9 mouse cellular contexts compared by ENCODE assay signal in the genomic region with DNA sequence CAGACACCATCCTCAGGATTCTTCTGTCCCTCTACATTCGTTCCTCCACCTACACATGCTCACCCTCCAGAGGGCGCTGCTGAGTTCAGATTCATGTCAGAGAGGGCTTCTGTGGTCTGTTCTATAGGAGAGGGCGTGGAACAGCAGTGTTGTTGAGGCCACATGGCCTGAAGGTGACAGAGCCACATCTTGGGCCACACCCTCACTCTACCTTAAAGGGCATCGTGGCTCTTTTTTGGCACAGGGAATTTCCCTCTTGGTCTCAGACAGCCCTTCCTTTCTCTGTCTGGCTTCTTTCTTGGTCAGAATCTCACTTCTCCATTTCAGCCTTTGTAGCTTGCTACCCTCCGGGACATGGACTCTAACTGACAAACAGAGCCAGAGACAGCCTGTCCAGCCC. TPM values are rescaled to one million over a fixed set of nuclear protein-coding genes. Genes with fewer than 3 reads are reported as not detected.
A peak's percentile ranks its signal among the peaks of the same experiment; 100 is the strongest.
DNase-seq lines count a peak whose midpoint lies in the region; ATAC-seq and TF ChIP-seq lines count a peak whose summit lies in the region.
"Had no signal": no experiment of that assay in that cellular context is flagged by ENCODE, and none has a peak within 500 bp of the region (broad histone marks: within the 10 kb centered on the region; RNA-seq: fewer than 3 reads in every experiment).

No protein-coding gene starts in this region.

- DNase-seq in midbrain, postnatal 0 days (ENCODE audit: low spot score): peak; percentile 43
- DNase-seq in c-Kit-positive CD71-negative TER-119-negative erythroid progenitor cells, embryonic 14.5 days (ENCODE audit: low read depth): peak; percentile 88
- peak; percentile 48 for DNase-seq in forebrain, postnatal 0 days
- DNase-seq in limb, embryonic 10.5 days (ENCODE audit: low spot score): peak; percentile 65
- peak; percentile 62 to 83 for DNase-seq in monocyte, adult 2 months (ENCODE audit: low read depth in 1 of 2, low spot score in 2 of 2)
- peak; percentile 92 for DNase-seq in thymus, adult 2 months

- H3K36me3 ChIP-seq in midbrain, postnatal 0 days (ENCODE audit: insufficient read depth, low read length): no peaks in the 10 kb centered on the region
- H3K36me3 ChIP-seq in midbrain, embryonic 16.5 days (ENCODE audit: control insufficient read depth, insufficient read depth, low read length): no peaks in the 10 kb centered on the region
- no peaks in the 10 kb centered on the region for H3K36me3 ChIP-seq in forebrain, postnatal 0 days (ENCODE audit: insufficient read depth)
- no peaks in the 10 kb centered on the region for H3K36me3 ChIP-seq in intestine, embryonic 15.5 days
- H3K36me3 ChIP-seq in limb, embryonic 10.5 days: no peaks in the 10 kb centered on the region
- H3K36me3 ChIP-seq in thymus, adult 2 months (ENCODE audit: control insufficient read depth, insufficient read depth, low read length): no peaks in the 10 kb centered on the region
- H3K36me3 ChIP-seq: embryonic facial prominence, embryonic 15.5 days had no signal

- no peak for ATAC-seq in midbrain, postnatal 0 days (ENCODE audit: low FRiP score)
- ATAC-seq in midbrain, embryonic 16.5 days: no peak
- no peak for ATAC-seq in forebrain, postnatal 0 days
- ATAC-seq in intestine, embryonic 15.5 days: peak; percentile 48; the same call in 1 of the 2 replicates

- H3K27me3 ChIP-seq in midbrain, postnatal 0 days (ENCODE audit: insufficient read depth, low read length): no peaks in the 10 kb centered on the region
- H3K27me3 ChIP-seq in midbrain, embryonic 16.5 days (ENCODE audit: control insufficient read depth, insufficient read depth, low read depth, low read length): no peaks in the 10 kb centered on the region
- H3K27me3 ChIP-seq in forebrain, postnatal 0 days (ENCODE audit: insufficient read depth, low read length): no peaks in the 10 kb centered on the region
- H3K27me3 ChIP-seq in intestine, embryonic 15.5 days (replicated peaks): no peaks in the 10 kb centered on the region
- H3K27me3 ChIP-seq in limb, embryonic 10.5 days (ENCODE audit: low read depth, poor library complexity, severe bottlenecking): no peaks in the 10 kb centered on the region
- H3K27me3 ChIP-seq in thymus, adult 2 months (ENCODE audit: control insufficient read depth, insufficient read depth, low read length): no peaks in the 10 kb centered on the region
- H3K27me3 ChIP-seq: embryonic facial prominence, embryonic 15.5 days had no signal

- no peak overlapping the region for H3K27ac ChIP-seq in midbrain, postnatal 0 days (ENCODE audit: low read depth, low read length)
- no peak overlapping the region for H3K27ac ChIP-seq in midbrain, embryonic 16.5 days (ENCODE audit: low read length)
- 0 out of 2 replicates have a peak overlapping the region, but pooled peaks have one; percentile 15 for H3K27ac ChIP-seq in forebrain, postnatal 0 days (ENCODE audit: low read depth, low read length)
- no peak overlapping the region for H3K27ac ChIP-seq in intestine, embryonic 15.5 days
- H3K27ac ChIP-seq in limb, embryonic 10.5 days: no peak overlapping the region
- peak overlapping the region; percentile 13; the same call in 1 of the 2 replicates for H3K27ac ChIP-seq in thymus, adult 2 months (ENCODE audit: control insufficient read depth, insufficient read depth, low read length)
- H3K27ac ChIP-seq: embryonic facial prominence, embryonic 15.5 days had no signal

- peak; percentile 70 for TF ChIP-seq CTCF in midbrain, postnatal 0 days (IDR thresholded peaks at IDR 0.05)
- peak; percentile 71 for TF ChIP-seq CTCF in forebrain, postnatal 0 days (IDR thresholded peaks at IDR 0.05; ENCODE audit: low read depth)
- peak; percentile 71; the same call in 1 of the 2 replicates for TF ChIP-seq CTCF in thymus, adult 2 months (IDR thresholded peaks at IDR 0.05; ENCODE audit: borderline replicate concordance, control insufficient read depth, extremely low read depth, insufficient read depth, low read length, poor library complexity)

- 55% methylated on average over 5 of the region's 5 CpGs for WGBS in midbrain, postnatal 0 days
- 42% methylated on average over 5 of the region's 5 CpGs for WGBS in midbrain, embryonic 16.5 days
- 54% methylated on average over 5 of the region's 5 CpGs for WGBS in forebrain, postnatal 0 days
- WGBS in intestine, embryonic 15.5 days: 38% methylated on average over 5 of the region's 5 CpGs
- WGBS in limb, embryonic 10.5 days: 44% methylated on average over 5 of the region's 5 CpGs
- WGBS in thymus, adult 2 months: 9% methylated on average over 5 of the region's 5 CpGs

- TF ChIP-seq POLR2A in thymus, adult 2 months (IDR thresholded peaks at IDR 0.05; ENCODE audit: control insufficient read depth, extremely low read depth, insufficient read depth, low read length, poor library complexity): no peak

- no peaks in the 10 kb centered on the region for H3K9me3 ChIP-seq in midbrain, postnatal 0 days (ENCODE audit: low read length)
- H3K9me3 ChIP-seq in midbrain, embryonic 16.5 days (replicated peaks; ENCODE audit: control insufficient read depth, low read length, poor library complexity, severe bottlenecking): no peaks in the 10 kb centered on the region
- H3K9me3 ChIP-seq in forebrain, postnatal 0 days (ENCODE audit: low read length): no peaks in the 10 kb centered on the region
- H3K9me3 ChIP-seq in intestine, embryonic 15.5 days: no peaks in the 10 kb centered on the region
- no peaks in the 10 kb centered on the region for H3K9me3 ChIP-seq in limb, embryonic 10.5 days (replicated peaks)
- H3K9me3 ChIP-seq: embryonic facial prominence, embryonic 15.5 days had no signal

- H3K9ac ChIP-seq in midbrain, postnatal 0 days (replicated peaks; ENCODE audit: low read length, poor library complexity, severe bottlenecking): no peak overlapping the region
- no peak overlapping the region for H3K9ac ChIP-seq in midbrain, embryonic 16.5 days (ENCODE audit: low read depth, low read length)
- H3K9ac ChIP-seq in forebrain, postnatal 0 days: no peak overlapping the region
- H3K9ac ChIP-seq in intestine, embryonic 15.5 days: no peak overlapping the region
- H3K9ac ChIP-seq: embryonic facial prominence, embryonic 15.5 days had no signal

- no peak overlapping the region for H3K4me3 ChIP-seq in midbrain, postnatal 0 days (ENCODE audit: low read depth, low read length)
- H3K4me3 ChIP-seq in midbrain, embryonic 16.5 days (ENCODE audit: low read depth, low read length): no peak overlapping the region
- H3K4me3 ChIP-seq in forebrain, postnatal 0 days (ENCODE audit: low read depth, low read length): no peak overlapping the region
- H3K4me3 ChIP-seq in intestine, embryonic 15.5 days (replicated peaks): no peak overlapping the region
- H3K4me3 ChIP-seq in limb, embryonic 10.5 days: no peak overlapping the region
- H3K4me3 ChIP-seq in thymus, adult 2 months (ENCODE audit: control insufficient read depth, insufficient read depth, low read length): no peak overlapping the region
- H3K4me3 ChIP-seq: embryonic facial prominence, embryonic 15.5 days had no signal

- H3K4me1 ChIP-seq in midbrain, postnatal 0 days (ENCODE audit: insufficient read depth, low read length): no peaks in the 10 kb centered on the region
- no peaks in the 10 kb centered on the region for H3K4me1 ChIP-seq in midbrain, embryonic 16.5 days (ENCODE audit: control insufficient read depth, insufficient read depth, low read length)
- H3K4me1 ChIP-seq in forebrain, postnatal 0 days (ENCODE audit: insufficient read depth): 0 out of 2 replicates have a peak, but pooled peaks cover 3% of the 10 kb centered on the region
- H3K4me1 ChIP-seq in intestine, embryonic 15.5 days (replicated peaks): no peaks in the 10 kb centered on the region
- no peaks in the 10 kb centered on the region for H3K4me1 ChIP-seq in limb, embryonic 10.5 days
- H3K4me1 ChIP-seq in thymus, adult 2 months (replicated peaks; ENCODE audit: control insufficient read depth, insufficient read depth, low read length): peaks cover 13% of the 10 kb centered on the region

- H3K4me2 ChIP-seq in midbrain, postnatal 0 days (ENCODE audit: low read depth, low read length, poor library complexity, severe bottlenecking): no peak overlapping the region
- H3K4me2 ChIP-seq in midbrain, embryonic 16.5 days (ENCODE audit: low read length): no peak overlapping the region
- H3K4me2 ChIP-seq in forebrain, postnatal 0 days (ENCODE audit: low read depth): no peak overlapping the region
- no peak overlapping the region for H3K4me2 ChIP-seq in intestine, embryonic 15.5 days (replicated peaks)
- H3K4me2 ChIP-seq: embryonic facial prominence, embryonic 15.5 days had no signal

RNA-seq across cellular contexts. Expression of gene Col15a1, which starts 43.1 kb away (rescaled TPM):
- total RNA-seq in midbrain, postnatal 0 days (2014; rRNA removed): 8.2 and 20.2 TPM in 2 replicates
- 3.8 and 5.3 TPM in 2 replicates for polyA plus RNA-seq in midbrain, postnatal 0 days (2015; fragmentation: Nextera tagmentation; extraction: Ambion mirVana)
- polyA plus RNA-seq in midbrain, embryonic 16.5 days (2015; fragmentation: Nextera tagmentation; extraction: Ambion mirVana): 3.4 and 5.3 TPM in 2 replicates
- 6.2 TPM in 2 replicates for total RNA-seq in forebrain, postnatal 0 days (2014; rRNA removed)
- 2.0 and 2.5 TPM in 2 replicates for polyA plus RNA-seq in forebrain, postnatal 0 days (2015; fragmentation: Nextera tagmentation; extraction: Ambion mirVana)
- polyA plus RNA-seq in intestine, embryonic 15.5 days (2015; fragmentation: Nextera tagmentation; extraction: Ambion mirVana): 15.5 and 16.0 TPM in 2 replicates
- 4.9 and 8.4 TPM in 2 replicates for polyA plus RNA-seq in limb, embryonic 10.5 days (2016; fragmentation: Nextera tagmentation; extraction: Ambion mirVana)
- 33.1 and 37.1 TPM in 2 replicates for polyA plus RNA-seq in thymus, adult 2 months (2012; rRNA removed)

Comparison
In these comparisons a context has a peak if more than half of its experiments do, and no peak if none do; other contexts are left out.
1. H3K27ac ChIP-seq: peak in forebrain, postnatal 0 days (single experiment) and thymus, adult 2 months (single experiment); none in midbrain, postnatal 0 days (single experiment), midbrain, embryonic 16.5 days (single experiment), intestine, embryonic 15.5 days (single experiment) and limb, embryonic 10.5 days (single experiment).
2. Peak in every context shown above with its lines, with median percentiles within 50 percentile points of each other: DNase-seq and CTCF ChIP-seq.